Mouse (Mus musculus) liver, adult 2 months (tissue): Measurements from ENCODE around the gene Acyp1.

Experiments used
- CTCF ChIP-seq: fragments of 200-500 bp; IDR thresholded peaks from 2 replicates; pipeline ENCODE4 v1.5.1; 2011; ENCODE audit warnings: low read depth, low read length, control low read depth
- POLR2A ChIP-seq: fragments of 200-500 bp; IDR thresholded peaks from 2 replicates; pipeline ENCODE4 v1.6.1; 2011; ENCODE audit warnings: low read length, control low read depth; ENCODE audit not compliant: insufficient read depth; ENCODE audit errors: extremely low read depth

GRCm38 (mm10) chr12:85233376-85234358 is 54.6 kb downstream of the Acyp1 start:
- no peak for TF ChIP-seq CTCF
- no peak for TF ChIP-seq POLR2A
